Mouse (Mus musculus): Measurements from ENCODE around the gene Mfsd10.

Gene Mfsd10

GRCm38 (mm10) chr5:34636481-34637287, at the start of gene Mfsd10:
TSS of gene Mfsd10 (minus strand) at chr5:34637212.
- peak; percentile 74 for ATAC-seq (ENCODE audit: insufficient number of reproducible peaks, low FRiP score, low TSS enrichment)

DNA sequence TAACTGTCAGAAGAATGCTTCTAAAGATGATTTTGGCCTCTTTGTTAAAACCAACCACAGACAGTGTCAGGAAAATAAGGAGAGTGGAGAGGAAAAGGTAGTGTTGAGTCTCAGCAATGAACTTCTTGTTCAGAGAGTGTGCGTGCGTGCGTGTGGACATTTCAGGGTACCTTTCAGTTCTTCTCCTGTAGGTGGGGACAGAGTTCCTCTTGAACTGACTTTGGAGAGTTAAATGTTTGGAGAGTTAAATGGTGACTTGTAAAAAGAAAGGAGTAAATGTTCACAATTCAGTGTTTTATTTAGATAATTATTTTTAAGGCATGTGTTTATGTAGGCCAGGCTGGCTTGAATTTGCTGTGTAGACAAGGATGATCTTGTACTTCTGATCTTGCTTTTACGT, 33.3 kb upstream of the Mfsd10 start:
- no peak for ATAC-seq (ENCODE audit: insufficient number of reproducible peaks, low FRiP score, low TSS enrichment)

DNA sequence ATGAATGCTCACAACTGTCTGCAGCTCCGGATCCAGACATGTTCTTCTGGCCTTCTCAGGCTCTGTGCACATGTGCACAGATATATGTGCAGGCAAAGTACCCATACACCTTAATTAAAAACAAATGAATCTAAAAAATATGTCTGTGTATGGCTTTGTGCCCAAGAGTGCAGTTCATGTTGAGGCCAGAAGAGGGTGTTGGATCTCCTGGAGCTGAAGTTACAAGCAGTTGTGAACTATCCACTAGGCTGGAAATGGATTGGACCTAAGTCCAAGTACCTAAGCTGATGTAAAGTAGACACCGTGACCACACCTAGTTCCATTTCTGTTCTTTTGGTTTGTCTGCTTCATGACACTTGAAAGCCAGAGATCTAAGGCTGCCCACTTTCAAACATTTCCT, 32.5 kb upstream of the Mfsd10 start:
- ATAC-seq (ENCODE audit: insufficient number of reproducible peaks, low FRiP score, low TSS enrichment): no peak

DNA sequence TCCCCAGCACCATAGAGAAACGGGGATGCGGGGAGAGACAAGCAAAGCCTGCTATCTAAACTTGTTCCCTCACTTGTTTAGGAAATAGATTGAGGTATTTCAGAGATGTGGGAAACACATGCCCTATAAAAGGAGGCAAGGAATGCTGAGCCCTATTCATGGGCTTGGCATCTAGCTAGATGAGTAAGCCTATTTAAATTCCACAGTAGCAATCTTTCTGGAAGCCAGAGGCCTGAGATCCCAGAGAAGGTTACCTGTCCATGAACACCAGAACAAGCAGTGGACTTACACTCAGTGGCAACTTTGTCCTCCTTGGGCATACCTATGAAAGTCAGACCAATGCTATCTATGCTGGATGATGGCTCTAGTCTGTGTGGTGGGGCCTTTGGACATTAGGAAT, 26.2 kb upstream of the Mfsd10 start:
- no peak for ATAC-seq (ENCODE audit: insufficient number of reproducible peaks, low FRiP score, low TSS enrichment)

DNA sequence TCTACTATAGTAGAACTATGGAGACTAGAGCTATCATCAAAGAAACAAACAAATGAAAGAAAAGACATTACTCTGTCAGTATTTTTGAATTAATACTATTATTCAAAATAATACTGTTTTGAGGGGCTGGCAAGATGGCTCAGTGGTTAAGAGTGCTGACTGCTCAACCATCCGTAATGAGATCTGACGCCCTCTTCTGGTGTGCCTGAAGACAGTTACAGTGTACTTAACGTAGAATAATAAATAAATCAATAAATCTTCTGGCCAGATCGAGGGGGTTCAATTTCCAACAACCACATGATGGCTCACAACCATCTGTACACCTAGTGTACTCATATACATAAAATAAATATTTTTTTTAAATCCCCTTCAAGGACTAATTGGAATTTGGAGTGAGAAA, 24.9 kb upstream of the Mfsd10 start:
- ATAC-seq (ENCODE audit: insufficient number of reproducible peaks, low FRiP score, low TSS enrichment): no peak

DNA sequence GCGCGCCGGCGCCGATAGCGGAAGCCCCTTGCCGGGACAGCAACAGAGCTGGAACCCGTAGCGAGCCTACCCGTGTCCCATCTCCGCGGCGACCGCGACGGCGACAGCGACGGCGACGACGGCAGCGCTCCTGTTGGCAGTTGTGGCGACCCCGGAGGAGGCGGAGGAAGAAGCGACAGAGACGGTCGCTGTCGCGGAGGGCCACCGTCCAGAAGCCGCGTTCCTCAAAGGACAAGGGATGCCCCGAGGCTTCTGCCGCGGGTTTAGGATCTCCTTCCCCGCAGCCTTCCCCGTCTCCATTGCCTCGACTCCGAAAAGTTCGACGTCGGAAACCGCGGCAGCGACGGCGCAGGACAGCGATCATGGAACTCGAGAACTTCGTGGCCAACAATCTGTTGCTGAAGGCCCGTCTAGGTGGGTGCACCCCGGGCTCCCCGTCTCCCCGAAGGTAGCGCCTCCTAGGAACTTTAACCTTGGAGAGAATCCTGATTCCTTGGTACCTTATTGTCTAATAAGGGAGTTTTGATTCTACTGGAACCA, 23.6 kb upstream of the Mfsd10 start:
- no peak; the same call in 1 of the 2 replicates for ATAC-seq (ENCODE audit: insufficient number of reproducible peaks, low FRiP score, low TSS enrichment)

GRCm38 (mm10) chr5:34659686-34660590, 22.9 kb upstream of the Mfsd10 start, which contains the start of the genes Nop14 and Grk4:
TSS of gene Nop14 (minus strand) at chr5:34660148.
TSS of gene Grk4 (plus strand) at chr5:34660379.
- ATAC-seq (ENCODE audit: insufficient number of reproducible peaks, low FRiP score, low TSS enrichment): peak; percentile 100

GRCm38 (mm10) chr5:34657556-34657955, 20.5 kb upstream of the Mfsd10 start:
- no peak for ATAC-seq (ENCODE audit: insufficient number of reproducible peaks, low FRiP score, low TSS enrichment)

GRCm38 (mm10) chr5:34654881-34655280, 17.9 kb upstream of the Mfsd10 start:
- ATAC-seq (ENCODE audit: insufficient number of reproducible peaks, low FRiP score, low TSS enrichment): no peak

- ATAC-seq (ENCODE audit: insufficient number of reproducible peaks, low FRiP score, low TSS enrichment): no peak
These were observed 15.9 kb upstream of the Mfsd10 start for GRCm38 (mm10) chr5:34652961-34653360.

DNA sequence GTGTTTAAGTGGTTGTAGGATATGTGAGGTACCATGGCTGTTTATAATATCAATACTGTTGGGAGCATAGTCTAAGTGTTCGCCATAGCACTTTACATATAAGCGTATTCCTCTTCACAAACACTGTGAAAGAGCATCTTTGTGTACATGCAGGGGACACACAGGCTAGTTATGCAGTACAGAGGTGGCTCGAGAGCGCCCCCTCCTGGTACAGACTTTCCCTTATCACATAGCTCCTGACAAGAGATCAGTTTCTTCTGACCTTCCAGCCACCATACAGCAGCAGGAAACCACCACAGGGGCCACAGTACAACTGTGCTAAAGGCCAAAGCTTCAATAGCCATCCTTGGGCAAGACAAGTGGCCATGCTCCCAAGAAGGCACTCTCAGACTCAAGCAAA, 10.6 kb upstream of the Mfsd10 start:
- ATAC-seq (ENCODE audit: insufficient number of reproducible peaks, low FRiP score, low TSS enrichment): peak; percentile 40; the same call in 1 of the 2 replicates

DNA sequence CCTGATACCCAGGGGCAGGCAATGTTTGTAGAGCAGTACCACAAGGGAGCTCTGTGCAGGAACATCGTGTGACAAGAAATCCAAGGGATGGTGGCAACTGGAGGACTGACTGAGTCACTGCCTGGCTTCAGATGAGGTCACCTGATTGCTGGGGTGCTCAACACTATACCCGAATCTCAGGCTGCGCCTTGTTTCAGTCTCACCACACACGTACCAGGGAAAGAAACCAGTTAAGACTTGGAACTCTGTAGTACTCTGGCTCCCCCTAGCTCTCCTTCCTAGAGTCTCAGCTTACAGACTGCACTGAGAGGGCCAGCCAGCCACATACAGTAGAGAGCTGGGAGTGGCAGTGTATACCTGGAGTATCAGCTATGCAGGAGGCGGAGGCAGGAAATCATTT, 5.9 kb upstream of the Mfsd10 start:
- peak; percentile 57; the same call in 1 of the 2 replicates for ATAC-seq (ENCODE audit: insufficient number of reproducible peaks, low FRiP score, low TSS enrichment)

DNA sequence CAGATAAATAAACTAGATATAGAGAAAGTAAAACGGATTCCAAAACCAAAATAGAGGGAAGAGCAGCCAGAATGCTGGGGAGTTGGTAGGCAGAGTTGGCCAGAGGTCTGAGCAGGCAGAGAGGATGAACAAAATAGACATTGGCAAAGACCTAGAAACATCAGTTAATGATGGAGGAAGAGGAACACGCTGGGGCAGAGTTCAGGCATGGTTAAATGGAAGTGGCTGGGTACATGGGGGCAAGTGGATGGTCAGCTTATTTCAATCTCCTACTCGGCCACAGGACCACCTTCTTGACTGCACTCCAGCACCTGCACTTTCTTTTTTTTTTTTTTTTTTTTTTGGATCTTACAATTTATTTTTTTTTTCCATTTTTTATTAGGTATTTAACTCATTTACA, 5.0 kb upstream of the Mfsd10 start:
- ATAC-seq (ENCODE audit: insufficient number of reproducible peaks, low FRiP score, low TSS enrichment): no peak

- no peak for ATAC-seq (ENCODE audit: insufficient number of reproducible peaks, low FRiP score, low TSS enrichment)
These were observed 662 bp upstream of the Mfsd10 start for GRCm38 (mm10) chr5:34637591-34638156.

DNA sequence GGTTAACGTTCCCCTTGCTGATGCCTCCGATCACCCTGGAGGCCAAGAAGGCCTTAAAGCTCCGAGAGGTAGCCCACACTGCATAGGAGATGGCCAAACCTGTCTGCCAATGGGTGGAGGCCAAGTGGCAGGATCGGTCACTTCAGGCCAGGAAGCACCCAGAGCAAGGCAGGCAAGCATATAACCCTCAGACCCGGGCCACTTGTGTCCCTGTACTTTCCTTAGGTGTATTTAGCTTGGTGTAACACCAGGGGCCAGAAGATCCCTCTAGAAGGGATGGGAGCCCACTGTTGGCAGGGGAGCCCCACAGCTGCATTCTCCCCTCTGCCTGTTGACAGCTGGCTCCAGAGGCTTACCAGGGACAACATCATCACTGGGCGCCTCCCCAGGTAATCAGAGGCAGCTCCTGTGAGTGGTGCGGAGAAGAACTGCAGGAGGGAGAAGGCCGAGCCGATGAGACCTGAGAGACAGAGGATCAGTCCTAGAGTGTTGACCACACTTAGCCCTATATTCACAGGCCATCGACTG, 1.3 kb downstream of the Mfsd10 start:
- ATAC-seq (ENCODE audit: insufficient number of reproducible peaks, low FRiP score, low TSS enrichment): no peak

- no peak for ATAC-seq (ENCODE audit: insufficient number of reproducible peaks, low FRiP score, low TSS enrichment)
These were observed 2.1 kb downstream of the Mfsd10 start for GRCm38 (mm10) chr5:34634746-34635400.

DNA sequence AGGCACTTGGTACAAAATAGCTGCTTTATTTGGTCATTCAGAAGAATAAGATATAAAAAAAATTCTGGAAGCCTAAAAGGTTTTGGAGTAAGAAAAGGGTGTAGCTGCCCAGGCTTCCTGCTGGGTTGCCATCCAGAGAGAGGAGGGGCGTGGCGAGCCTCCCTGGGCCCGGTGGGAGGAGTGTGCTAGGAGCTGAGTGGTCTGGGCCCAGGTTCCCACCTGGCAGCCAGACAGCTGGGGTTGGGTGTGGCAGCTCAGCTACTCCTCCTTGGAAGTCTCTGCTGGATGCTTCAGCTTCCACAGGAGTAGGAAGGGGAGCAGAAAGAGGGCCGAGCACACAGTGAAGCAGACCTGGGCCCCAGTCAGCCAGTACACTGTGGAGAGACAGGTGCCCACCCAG, 3.4 kb downstream of the Mfsd10 start:
- ATAC-seq (ENCODE audit: insufficient number of reproducible peaks, low FRiP score, low TSS enrichment): no peak

GRCm38 (mm10) chr5:34632996-34633395, 4.0 kb downstream of the Mfsd10 start:
- ATAC-seq (ENCODE audit: insufficient number of reproducible peaks, low FRiP score, low TSS enrichment): no peak

DNA sequence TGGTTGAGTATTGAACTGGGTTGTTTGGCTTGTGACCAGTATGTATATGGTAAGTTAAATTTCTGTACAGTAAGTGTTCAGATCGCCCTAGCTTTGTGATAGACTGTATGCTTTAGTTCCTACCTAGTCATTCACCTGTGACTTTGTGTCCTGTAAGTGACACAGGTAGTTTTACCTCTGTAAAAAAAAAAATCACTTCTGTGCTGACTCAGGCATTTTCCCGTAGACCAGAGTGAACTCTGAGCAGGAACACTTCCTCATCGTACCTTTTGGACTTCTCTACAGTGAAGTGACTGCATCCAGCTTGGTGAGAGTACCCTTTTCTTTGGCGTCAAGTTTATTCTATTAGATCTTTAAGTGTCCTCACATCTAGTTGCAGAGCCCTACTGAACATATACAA, 27.0 kb downstream of the Mfsd10 start:
- no peak for ATAC-seq (ENCODE audit: insufficient number of reproducible peaks, low FRiP score, low TSS enrichment)

GRCm38 (mm10) chr5:34608226-34608625, 28.8 kb downstream of the Mfsd10 start:
- 0 out of 2 replicates have a peak, but pooled peaks have one; percentile 40 for ATAC-seq (ENCODE audit: insufficient number of reproducible peaks, low FRiP score, low TSS enrichment)

Data from cerebellum, adult (tissue).